Comparison of ENCODE assay signal across 20 mouse cellular contexts in genomic region chr17:46845262-46845661, GRCm38 (mm10).
"Had no signal": no experiment of that assay in that cellular context is flagged by ENCODE, and none has a peak within 500 bp of the region (broad histone marks: within the 10 kb centered on the region; RNA-seq: fewer than 3 reads in every experiment).

No protein-coding gene starts in this region.

- H3K27ac ChIP-seq: kidney, embryonic 15.5 days; layer of hippocampus, adult 2 months; limb, embryonic 10.5 days; limb, embryonic 13.5 days; liver, embryonic 12.5 days; liver, embryonic 15.5 days; lung, embryonic 15.5 days; stomach, embryonic 15.5 days had no signal

- H3K4me1 ChIP-seq: lung, embryonic 15.5 days; stomach, embryonic 15.5 days had no signal

- DNase-seq: kidney, adult 2 months; kidney, postnatal 25 days; layer of hippocampus, adult 9-11 months; liver; lung, adult 18-20 months; lung, postnatal 14 days; lung, postnatal 4 days; midbrain, embryonic 14.5 days; right cerebral cortex, postnatal 14 days; right cerebral cortex, postnatal 4 days; thymus, postnatal 25 days had no signal

- ATAC-seq: intestine, embryonic 16.5 days; liver, embryonic 12.5 days had no signal

- H3K4me2 ChIP-seq: kidney, embryonic 15.5 days; limb, embryonic 13.5 days; liver, embryonic 12.5 days; liver, embryonic 15.5 days; lung, embryonic 15.5 days; stomach, embryonic 15.5 days had no signal

- H3K36me3 ChIP-seq: kidney, embryonic 15.5 days; limb, embryonic 10.5 days; liver, embryonic 15.5 days; lung, embryonic 15.5 days; stomach, embryonic 15.5 days had no signal

- H3K4me3 ChIP-seq: kidney, embryonic 15.5 days; layer of hippocampus, adult 2 months; limb, embryonic 10.5 days; limb, embryonic 13.5 days; liver, embryonic 12.5 days; liver, embryonic 15.5 days; lung, embryonic 15.5 days; stomach, embryonic 15.5 days had no signal

- H3K9ac ChIP-seq: kidney, embryonic 15.5 days; limb, embryonic 13.5 days; liver, embryonic 12.5 days; liver, embryonic 15.5 days; lung, embryonic 15.5 days; stomach, embryonic 15.5 days had no signal

- H3K27me3 ChIP-seq: kidney, embryonic 15.5 days; limb, embryonic 13.5 days; liver, embryonic 12.5 days; liver, embryonic 15.5 days; lung, embryonic 15.5 days; stomach, embryonic 15.5 days had no signal

- H3K9me3 ChIP-seq: kidney, embryonic 15.5 days; limb, embryonic 10.5 days; limb, embryonic 13.5 days; liver, embryonic 12.5 days; liver, embryonic 15.5 days; lung, embryonic 15.5 days; stomach, embryonic 15.5 days had no signal
